Mouse (Mus musculus): ENCODE data around the gene Akap7. TPM values are rescaled to one million over a fixed set of nuclear protein-coding genes. Genes with fewer than 3 reads are reported as not detected.

The Akap7 gene
- polyA plus RNA-seq, 1 experiment, result 140 TPM

DNA sequence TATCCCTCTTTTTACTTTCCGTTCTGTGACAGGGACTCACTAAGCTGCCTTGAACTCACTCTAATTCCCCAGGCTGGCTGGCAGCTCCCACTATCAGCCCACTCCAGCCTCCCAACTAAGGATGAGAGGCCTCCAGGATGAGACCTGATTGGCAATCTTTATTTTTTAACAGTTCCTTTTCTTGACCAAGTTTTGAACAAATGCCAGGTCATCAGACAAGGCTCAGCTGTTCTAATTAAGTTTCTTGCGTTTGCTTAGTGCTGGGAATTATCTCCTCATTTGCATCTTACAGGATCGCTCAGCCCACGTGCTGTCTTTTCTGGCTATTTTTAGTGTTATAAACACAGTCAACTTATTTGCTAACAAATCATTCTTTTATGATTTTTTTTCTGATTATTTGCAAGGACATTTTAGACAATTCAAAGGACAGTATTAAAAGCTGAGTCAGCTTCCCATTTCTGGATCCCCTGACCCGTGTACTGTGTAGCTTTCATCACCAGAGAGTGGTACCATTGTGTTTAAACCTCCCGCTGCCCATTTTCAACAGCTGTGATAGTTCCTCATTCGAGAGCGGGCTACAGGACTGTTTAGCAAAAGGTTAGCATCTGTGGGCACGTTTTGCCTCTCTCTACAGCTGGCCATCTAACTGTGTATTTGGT is 4.0 kb upstream of the Akap7 start:
- no peak overlapping the region for H3K27ac ChIP-seq (replicated peaks; ENCODE audit: low read depth, low read length)
- H3K4me1 ChIP-seq (ENCODE audit: control insufficient read depth, insufficient read depth, insufficient read length, low read length), result no peaks in the 10 kb centered on the region
- no peak overlapping the region for H3K4me3 ChIP-seq (ENCODE audit: insufficient read depth, low read depth, low read length)

DNA sequence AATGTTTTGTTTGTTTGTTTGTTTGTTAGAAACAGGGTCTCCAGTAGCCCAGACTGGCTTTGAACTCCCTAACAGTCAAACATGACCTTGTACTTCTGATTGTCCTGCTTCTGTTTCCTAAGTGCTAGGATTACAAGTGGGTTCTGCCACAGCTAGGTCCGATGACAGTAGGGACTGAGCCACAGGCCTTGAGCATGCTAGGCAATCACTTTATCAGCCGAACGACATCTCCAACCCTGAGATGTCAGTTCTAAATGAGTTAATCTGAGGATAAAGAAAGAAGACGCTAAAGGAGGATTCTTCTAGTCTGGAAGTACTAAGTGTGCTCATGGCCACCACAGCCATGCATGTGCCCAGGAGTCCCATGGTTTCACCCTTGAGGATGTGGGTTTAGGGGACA is 3.1 kb upstream of the Akap7 start:
- Histone ChIP-seq H3K4me3 (ENCODE audit: insufficient read depth, low read depth, low read length) (no peak overlapping the region), H3K4me1 (ENCODE audit: control insufficient read depth, insufficient read depth, insufficient read length, low read length) (no peaks in the 10 kb centered on the region), H3K27ac (replicated peaks; ENCODE audit: low read depth, low read length) (no peak overlapping the region)

- no peak overlapping the region for H3K4me3 ChIP-seq (ENCODE audit: insufficient read depth, low read depth, low read length)
- no peaks in the 10 kb centered on the region for H3K4me1 ChIP-seq (ENCODE audit: control insufficient read depth, insufficient read depth, insufficient read length, low read length)
- H3K27ac ChIP-seq (replicated peaks; ENCODE audit: low read depth, low read length), result no peak overlapping the region
Observed at GRCm38 (mm10) chr10:25309996-25310395, 2.3 kb upstream of the Akap7 start.

DNA sequence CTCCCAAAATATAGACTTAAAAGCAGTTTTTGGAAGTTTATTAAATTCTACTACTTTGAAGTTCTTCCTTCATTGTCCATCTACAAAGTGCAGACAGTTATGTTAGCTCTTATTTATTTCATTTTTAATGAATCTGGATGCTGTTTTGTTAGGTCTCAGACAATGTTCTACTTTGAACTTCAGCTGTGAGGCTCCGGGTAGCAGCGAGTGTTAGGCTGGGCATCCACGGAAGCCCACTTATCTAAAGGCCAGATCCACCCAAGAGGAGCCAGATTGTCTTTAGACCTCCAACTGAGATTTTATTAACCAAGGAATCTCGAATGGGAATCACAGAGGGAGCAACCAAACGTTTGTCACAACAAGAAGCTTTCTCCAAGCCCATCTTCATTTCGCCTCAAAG is 2.5 kb downstream of the Akap7 start:
- no peaks in the 10 kb centered on the region for H3K4me1 ChIP-seq (ENCODE audit: control insufficient read depth, insufficient read depth, insufficient read length, low read length)
- no peak overlapping the region for H3K27ac ChIP-seq (replicated peaks; ENCODE audit: low read depth, low read length)
- H3K4me3 ChIP-seq (ENCODE audit: insufficient read depth, low read depth, low read length), result no peak overlapping the region

DNA sequence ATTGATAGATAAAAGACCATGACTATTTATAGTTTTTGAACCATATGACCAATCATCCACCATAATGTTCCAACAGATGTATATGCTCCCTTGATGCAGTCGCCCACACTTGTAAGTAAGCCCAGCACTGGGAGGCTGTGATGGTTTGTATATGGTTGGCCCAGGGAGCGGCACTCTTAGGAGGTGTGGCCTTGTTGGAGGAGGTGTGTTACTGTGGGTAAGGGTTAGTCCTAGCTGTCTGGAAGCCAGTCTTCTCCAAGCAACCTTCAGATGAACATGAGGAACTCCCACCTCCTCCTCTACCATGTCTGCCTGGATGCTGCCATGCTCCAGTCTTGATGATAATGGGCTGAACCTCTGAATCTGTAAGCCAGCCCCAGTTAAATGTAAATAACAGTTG is 3.1 kb downstream of the Akap7 start:
- Histone ChIP-seq H3K4me1 (ENCODE audit: control insufficient read depth, insufficient read depth, insufficient read length, low read length) (no peaks in the 10 kb centered on the region), H3K4me3 (ENCODE audit: insufficient read depth, low read depth, low read length) (no peak overlapping the region), H3K27ac (replicated peaks; ENCODE audit: low read depth, low read length) (no peak overlapping the region)

- peaks cover 13% of the 10 kb centered on the region for H3K4me1 ChIP-seq (ENCODE audit: control insufficient read depth, insufficient read depth, insufficient read length, low read length)
- H3K27ac ChIP-seq (replicated peaks; ENCODE audit: low read depth, low read length), result peak overlapping the region; percentile 94
Observed at GRCm38 (mm10) chr10:25299031-25299529, 8.6 kb downstream of the Akap7 start.

DNA sequence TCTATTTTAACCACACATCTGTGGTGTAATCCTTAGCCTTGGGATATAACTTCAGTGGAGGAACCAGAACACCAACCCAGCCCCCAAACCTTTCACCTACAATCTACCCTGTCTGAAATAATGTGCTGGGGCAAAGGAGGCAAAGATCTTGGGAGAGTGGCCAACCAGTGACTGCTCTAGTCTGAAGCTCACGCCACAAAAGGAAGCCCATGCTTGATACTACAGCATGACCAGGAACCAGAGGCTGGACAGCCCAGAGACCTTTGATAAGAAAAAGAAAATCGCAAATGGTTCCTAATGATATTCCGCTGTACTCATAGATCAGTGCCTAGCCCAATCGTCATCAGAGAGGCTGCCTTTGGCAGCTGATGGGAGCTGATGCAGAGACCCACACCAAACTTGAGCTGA is 9.4 kb downstream of the Akap7 start:
- Histone ChIP-seq H3K4me3 (ENCODE audit: insufficient read depth, low read depth, low read length) (peak overlapping the region; percentile 67), H3K27ac (replicated peaks; ENCODE audit: low read depth, low read length) (peak overlapping the region; percentile 94), H3K4me1 (ENCODE audit: control insufficient read depth, insufficient read depth, insufficient read length, low read length) (peaks cover 13% of the 10 kb centered on the region)

More at GRCm38 (mm10) chr10:25299031-25299529, 8.6 kb downstream of the Akap7 start:
- H3K4me3 ChIP-seq (ENCODE audit: insufficient read depth, low read depth, low read length), result no peak overlapping the region

DNA sequence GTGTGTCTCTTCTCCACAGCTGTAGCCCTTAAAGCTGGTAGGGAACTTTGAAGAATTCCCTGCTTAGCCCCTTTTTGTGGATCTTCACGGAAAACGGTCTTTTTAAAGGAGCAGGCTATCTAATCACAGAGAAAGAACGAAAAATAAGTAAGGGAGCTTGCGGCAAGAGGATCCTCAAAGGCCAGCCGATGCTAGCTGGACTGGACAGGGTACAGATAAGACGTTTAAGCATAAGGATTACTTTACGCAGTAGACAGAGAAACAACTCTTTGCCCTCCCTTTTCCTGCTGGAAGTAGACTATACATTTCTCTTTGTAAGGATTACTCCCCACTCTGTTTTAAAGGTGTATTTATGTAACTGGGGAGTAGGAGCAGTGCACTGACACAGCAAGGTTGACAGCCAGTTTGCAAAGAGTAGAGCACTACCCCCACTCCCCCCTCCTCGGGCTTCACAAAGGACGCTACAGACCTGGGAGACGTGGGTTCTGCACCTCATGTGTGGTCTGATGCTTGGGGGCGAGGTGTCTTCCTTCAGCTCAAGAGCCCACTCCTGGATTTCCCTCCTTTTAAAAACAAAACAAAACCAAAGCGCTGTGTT is 9.9 kb downstream of the Akap7 start:
- Histone ChIP-seq H3K4me1 (ENCODE audit: control insufficient read depth, insufficient read depth, insufficient read length, low read length) (peaks cover 13% of the 10 kb centered on the region), H3K4me3 (ENCODE audit: insufficient read depth, low read depth, low read length) (peak overlapping the region; percentile 67), H3K27ac (replicated peaks; ENCODE audit: low read depth, low read length) (peak overlapping the region; percentile 94)

- peak overlapping the region; percentile 71 for H3K27ac ChIP-seq (replicated peaks; ENCODE audit: low read depth, low read length)
Observed at GRCm38 (mm10) chr10:25296657-25297369, 10.9 kb downstream of the Akap7 start.

GRCm38 (mm10) chr10:25296286-25296656 is 11.4 kb downstream of the Akap7 start:
- peaks cover 13% of the 10 kb centered on the region for H3K4me1 ChIP-seq (ENCODE audit: control insufficient read depth, insufficient read depth, insufficient read length, low read length)
- H3K4me3 ChIP-seq (ENCODE audit: insufficient read depth, low read depth, low read length), result peak overlapping the region; percentile 71

More at GRCm38 (mm10) chr10:25296657-25297369, 10.9 kb downstream of the Akap7 start:
- Histone ChIP-seq H3K4me3 (ENCODE audit: insufficient read depth, low read depth, low read length) (peak overlapping the region; percentile 71), H3K4me1 (ENCODE audit: control insufficient read depth, insufficient read depth, insufficient read length, low read length) (peaks cover 13% of the 10 kb centered on the region)

GRCm38 (mm10) chr10:25295836-25296235 is 11.8 kb downstream of the Akap7 start:
- Histone ChIP-seq H3K4me3 (ENCODE audit: insufficient read depth, low read depth, low read length) (no peak overlapping the region), H3K27ac (replicated peaks; ENCODE audit: low read depth, low read length) (peak overlapping the region; percentile 58), H3K4me1 (ENCODE audit: control insufficient read depth, insufficient read depth, insufficient read length, low read length) (peaks cover 13% of the 10 kb centered on the region)

More at GRCm38 (mm10) chr10:25296286-25296656, 11.4 kb downstream of the Akap7 start:
- peak overlapping the region; percentile 71 for H3K27ac ChIP-seq (replicated peaks; ENCODE audit: low read depth, low read length)

- Histone ChIP-seq H3K4me3 (ENCODE audit: insufficient read depth, low read depth, low read length) (no peak overlapping the region), H3K4me1 (ENCODE audit: control insufficient read depth, insufficient read depth, insufficient read length, low read length) (peaks cover 13% of the 10 kb centered on the region), H3K27ac (replicated peaks; ENCODE audit: low read depth, low read length) (peak overlapping the region; percentile 67)
Observed at GRCm38 (mm10) chr10:25294999-25295398, 12.7 kb downstream of the Akap7 start.

DNA sequence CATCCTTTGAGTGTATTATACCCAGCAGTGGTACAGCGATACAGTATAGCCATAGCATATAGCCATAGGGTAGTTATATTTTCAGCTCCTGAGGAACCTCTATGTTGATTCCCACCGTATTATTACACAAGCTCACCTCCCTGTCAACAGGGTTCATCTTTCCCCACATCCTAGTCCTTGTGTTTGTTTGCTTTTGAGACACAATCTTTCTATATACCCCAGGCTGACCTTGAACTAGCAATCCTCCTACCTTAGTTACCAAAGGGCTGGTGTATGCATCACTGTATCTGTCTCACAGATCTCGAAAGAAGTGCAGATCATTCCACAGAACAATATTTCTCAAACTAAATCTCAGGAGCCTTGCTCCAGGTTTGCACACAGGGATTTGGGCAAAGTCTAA is 13.9 kb downstream of the Akap7 start:
- Histone ChIP-seq H3K27ac (replicated peaks; ENCODE audit: low read depth, low read length) (no peak overlapping the region), H3K4me1 (ENCODE audit: control insufficient read depth, insufficient read depth, insufficient read length, low read length) (peaks cover 11% of the 10 kb centered on the region; the same call in 1 of the 2 replicates), H3K4me3 (ENCODE audit: insufficient read depth, low read depth, low read length) (no peak overlapping the region)

DNA sequence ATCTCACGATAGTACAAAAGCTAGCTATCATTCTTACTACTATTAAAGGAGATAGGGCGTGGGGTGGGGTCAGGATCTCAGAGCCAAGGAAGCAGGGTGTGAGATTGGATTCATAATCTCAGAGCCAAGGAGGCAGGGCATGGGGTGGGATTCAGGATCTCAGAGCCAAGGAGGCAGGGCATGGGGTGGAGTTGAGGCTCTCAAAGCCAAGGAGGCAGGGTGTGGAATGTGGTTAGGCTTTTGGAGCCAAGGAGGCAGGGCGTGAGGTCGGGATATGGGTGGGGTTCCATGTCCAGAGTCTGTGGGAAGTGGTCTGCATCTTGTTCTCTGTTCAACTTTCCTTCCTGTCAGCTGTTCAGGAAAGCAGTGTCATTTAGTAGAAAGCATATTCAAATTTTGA is 16.6 kb downstream of the Akap7 start:
- no peak overlapping the region; the same call in 1 of the 2 replicates for H3K27ac ChIP-seq (replicated peaks; ENCODE audit: low read depth, low read length)
- H3K4me3 ChIP-seq (ENCODE audit: insufficient read depth, low read depth, low read length), result no peak overlapping the region
- peaks cover 3% of the 10 kb centered on the region; the same call in 1 of the 2 replicates for H3K4me1 ChIP-seq (ENCODE audit: control insufficient read depth, insufficient read depth, insufficient read length, low read length)

DNA sequence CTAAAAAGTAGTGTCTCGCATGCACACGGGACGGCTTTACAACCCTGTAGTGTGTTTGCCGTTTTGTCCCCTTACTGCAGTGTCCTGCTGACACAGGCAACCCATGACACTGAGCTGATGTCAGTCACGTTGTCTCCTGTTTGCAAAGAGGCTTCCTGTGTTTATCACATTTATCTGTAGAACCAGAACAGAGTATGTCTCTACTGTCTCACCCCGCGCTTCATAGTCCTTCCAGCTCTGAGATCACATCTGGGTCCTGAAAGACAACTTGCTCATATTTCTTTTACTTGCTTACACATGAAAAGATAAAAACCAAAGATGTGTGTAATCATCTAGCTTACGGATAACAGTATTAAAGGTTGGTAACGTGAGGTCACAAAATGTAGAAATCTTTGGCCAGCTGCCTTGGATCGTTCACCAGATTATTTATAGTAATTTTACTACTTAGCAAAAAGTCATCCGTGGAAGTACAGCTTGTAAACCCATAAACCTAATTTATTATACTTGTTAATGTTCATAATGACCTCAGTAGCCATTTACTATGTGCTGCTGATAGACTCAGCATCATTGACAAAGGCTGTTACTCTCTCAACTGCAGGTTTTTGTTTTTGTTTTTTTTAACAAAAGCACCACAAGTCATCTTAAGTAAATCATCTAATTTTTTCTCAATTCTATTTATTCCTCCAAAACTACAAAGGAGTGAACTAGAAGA is 22.4 kb downstream of the Akap7 start:
- H3K4me1 ChIP-seq (ENCODE audit: control insufficient read depth, insufficient read depth, insufficient read length, low read length), result peaks cover 5% of the 10 kb centered on the region
- H3K4me3 ChIP-seq (ENCODE audit: insufficient read depth, low read depth, low read length), result no peak overlapping the region
- H3K27ac ChIP-seq (replicated peaks; ENCODE audit: low read depth, low read length), result no peak overlapping the region

All from brown adipose tissue, adult 24 weeks (tissue).